Mouse (Mus musculus) lung, embryonic 14.5 days (tissue): ENCODE measurements around the gene Rasgef1b. TPM values are rescaled to one million over a fixed set of nuclear protein-coding genes. Genes with fewer than 3 reads are reported as not detected.
A peak's percentile ranks its signal among the peaks of the same experiment; 100 is the strongest.

Experiments
- ATAC-seq: fragments of 200-750 bp; cut with Nextera tagmentation; 2 replicates; pipeline ENCODE4 v1.8.0; 2017; ENCODE audit warnings: mild to moderate bottlenecking, moderate TSS enrichment, moderate library complexity; ENCODE audit not compliant: insufficient read depth
- DNase-seq: peaks from one replicate; pipeline ENCODE4 v3.0.0-alpha.2; 2015
- H3K27ac ChIP-seq: fragments of 300-500 bp; sonication (generic); 2 replicates; pipeline ENCODE4 v1.5.1; 2014; ENCODE audit warnings: low read depth, mild to moderate bottlenecking, moderate library complexity
- H3K27me3 ChIP-seq: fragments of 300-500 bp; sonication (generic); 2 replicates; pipeline ENCODE4 v1.6.1; 2014; ENCODE audit warnings: low read length, control low read depth; ENCODE audit not compliant: insufficient read depth
- H3K36me3 ChIP-seq: fragments of 300-500 bp; sonication (generic); 2 replicates; pipeline ENCODE4 v1.6.1; 2014; ENCODE audit warnings: control low read depth; ENCODE audit not compliant: insufficient read depth
- H3K4me1 ChIP-seq: fragments of 300-500 bp; sonication (generic); 2 replicates; pipeline ENCODE4 v1.6.1; 2014; ENCODE audit warnings: antibody characterized with exemption, control low read depth; ENCODE audit not compliant: insufficient read depth
- H3K4me2 ChIP-seq: fragments of 300-500 bp; sonication (generic); 2 replicates; pipeline ENCODE4 v1.6.1; 2014; ENCODE audit warnings: mild to moderate bottlenecking
- H3K4me3 ChIP-seq: fragments of 300-500 bp; sonication (generic); 2 replicates; pipeline ENCODE4 v1.5.1; 2014; ENCODE audit warnings: low read depth, low read length
- H3K9ac ChIP-seq: fragments of 300-500 bp; sonication (generic); 2 replicates; pipeline ENCODE4 v1.6.1; 2014
- H3K9me3 ChIP-seq: fragments of 300-500 bp; sonication (generic); 2 replicates; pipeline ENCODE4 v1.6.1; 2016; ENCODE audit warnings: low read depth, low read length, control low read depth
- CTCF ChIP-seq: IDR thresholded peaks from 2 replicates; pipeline ENCODE4 v1.5.1; 2016; ENCODE audit warnings: antibody characterized with exemption, low read depth
- WGBS: fragments of 180-500 bp; shearing (Covaris S2); extraction: QIAGEN DNeasy Blood & Tissue Kit; methylation state at CpG from one replicate; pipeline ENCODE4 v1.1.7; 2014; 5-methylcytosine and 5-hydroxymethylcytosine counted together
- polyA plus RNA-seq: library from polyadenylated mRNA; unstranded; fragments of >200 nt; fragmentation: Nextera tagmentation; extraction: Ambion mirVana; gene quantifications from 2 replicates; pipeline ENCODE4 v1.2.1, GENCODE M21; 2014

Rasgef1b gene
- polyA plus RNA-seq, 1 experiment from 2014 or later, result 15.9 TPM

- DNase-seq (no peak), ATAC-seq (no peak)
- H3K27ac ChIP-seq, result no peak overlapping the region
Observed at GRCm38 (mm10) chr5:99496157-99496453, 232.8 kb downstream of the Rasgef1b start.

GRCm38 (mm10) chr5:99495354-99496156 is 233.3 kb downstream of the Rasgef1b start:
- 67% methylated on average over 10 of the region's 10 CpGs for WGBS
- TF ChIP-seq CTCF, result no peak
- Histone ChIP-seq H3K4me3 (no peak overlapping the region), H3K9me3 (no peaks in the 10 kb centered on the region), H3K4me1 (peaks cover 10% of the 10 kb centered on the region; the same call in 1 of the 2 replicates), H3K9ac (no peak overlapping the region), H3K36me3 (no peaks in the 10 kb centered on the region), H3K27me3 (no peaks in the 10 kb centered on the region), H3K4me2 (no peak overlapping the region), H3K27ac (no peak overlapping the region)
- ATAC-seq (no peak), DNase-seq (no peak)

More at GRCm38 (mm10) chr5:99496157-99496453, 232.8 kb downstream of the Rasgef1b start:
- Histone ChIP-seq H3K4me3 (no peak overlapping the region), H3K27me3 (no peaks in the 10 kb centered on the region), H3K36me3 (no peaks in the 10 kb centered on the region), H3K9ac (no peak overlapping the region), H3K4me2 (no peak overlapping the region), H3K9me3 (no peaks in the 10 kb centered on the region), H3K4me1 (peaks cover 10% of the 10 kb centered on the region; the same call in 1 of the 2 replicates)
- TF ChIP-seq CTCF, result no peak
- 76% methylated on average over 1 of the region's 1 CpGs for WGBS

GRCm38 (mm10) chr5:99493861-99494260 is 235.0 kb downstream of the Rasgef1b start:
- Histone ChIP-seq H3K4me1 (peaks cover 10% of the 10 kb centered on the region; the same call in 1 of the 2 replicates), H3K4me2 (no peak overlapping the region), H3K4me3 (no peak overlapping the region), H3K27me3 (no peaks in the 10 kb centered on the region), H3K27ac (no peak overlapping the region), H3K9ac (no peak overlapping the region), H3K9me3 (no peaks in the 10 kb centered on the region), H3K36me3 (no peaks in the 10 kb centered on the region)
- ATAC-seq (no peak), DNase-seq (no peak)
- WGBS, result 44% methylated on average over 9 of the region's 9 CpGs
- no peak for TF ChIP-seq CTCF

GRCm38 (mm10) chr5:99493017-99493416 is 235.8 kb downstream of the Rasgef1b start:
- ATAC-seq, result no peak
- Histone ChIP-seq H3K27ac (no peak overlapping the region), H3K36me3 (no peaks in the 10 kb centered on the region), H3K4me2 (no peak overlapping the region), H3K9me3 (no peaks in the 10 kb centered on the region), H3K4me3 (no peak overlapping the region), H3K27me3 (no peaks in the 10 kb centered on the region), H3K9ac (no peak overlapping the region), H3K4me1 (peaks cover 7% of the 10 kb centered on the region; the same call in 1 of the 2 replicates)
- 93% methylated on average over 3 of the region's 3 CpGs for WGBS
- no peak for TF ChIP-seq CTCF
- DNase-seq, result no peak

- Histone ChIP-seq H3K9ac (no peak overlapping the region), H3K4me2 (no peak overlapping the region), H3K27me3 (no peaks in the 10 kb centered on the region), H3K27ac (no peak overlapping the region), H3K4me3 (no peak overlapping the region), H3K4me1 (0 out of 2 replicates have a peak, but pooled peaks cover 6% of the 10 kb centered on the region), H3K9me3 (no peaks in the 10 kb centered on the region), H3K36me3 (no peaks in the 10 kb centered on the region)
- no peak for TF ChIP-seq CTCF
- DNase-seq (no peak), ATAC-seq (no peak)
- WGBS, result 79% methylated on average over 6 of the region's 6 CpGs
Observed at GRCm38 (mm10) chr5:99488479-99489158, 240.2 kb downstream of the Rasgef1b start.

- Histone ChIP-seq H3K4me1 (0 out of 2 replicates have a peak, but pooled peaks cover 6% of the 10 kb centered on the region), H3K4me2 (no peak overlapping the region), H3K27ac (no peak overlapping the region), H3K9ac (no peak overlapping the region), H3K36me3 (no peaks in the 10 kb centered on the region), H3K27me3 (no peaks in the 10 kb centered on the region), H3K9me3 (no peaks in the 10 kb centered on the region), H3K4me3 (no peak overlapping the region)
- ATAC-seq (peak; percentile 69; the same call in 1 of the 2 replicates), DNase-seq (peak; percentile 70)
- no peak for TF ChIP-seq CTCF
- 44% methylated on average over 5 of the region's 5 CpGs for WGBS
Observed at GRCm38 (mm10) chr5:99487009-99487858, 241.6 kb downstream of the Rasgef1b start.

GRCm38 (mm10) chr5:99483162-99483561 is 245.7 kb downstream of the Rasgef1b start:
- no peak overlapping the region for H3K4me2 ChIP-seq

More at GRCm38 (mm10) chr5:99483162-99483561, 245.7 kb downstream of the Rasgef1b start:
- Histone ChIP-seq H3K36me3 (no peaks in the 10 kb centered on the region), H3K9ac (no peak overlapping the region), H3K4me1 (0 out of 2 replicates have a peak, but pooled peaks cover 13% of the 10 kb centered on the region), H3K9me3 (no peaks in the 10 kb centered on the region), H3K27ac (no peak overlapping the region), H3K4me3 (no peak overlapping the region), H3K27me3 (no peaks in the 10 kb centered on the region)
- no peak for DNase-seq
- TF ChIP-seq CTCF, result no peak
- no peak for ATAC-seq
- 87% methylated on average over 5 of the region's 5 CpGs for WGBS
